Mouse (Mus musculus): ENCODE measurements around the gene Ano2.

The Ano2 gene

GRCm38 (mm10) chr6:125747322-125747930 is 57.2 kb downstream of the Ano2 start:
- DNase-seq = no peak

DNA sequence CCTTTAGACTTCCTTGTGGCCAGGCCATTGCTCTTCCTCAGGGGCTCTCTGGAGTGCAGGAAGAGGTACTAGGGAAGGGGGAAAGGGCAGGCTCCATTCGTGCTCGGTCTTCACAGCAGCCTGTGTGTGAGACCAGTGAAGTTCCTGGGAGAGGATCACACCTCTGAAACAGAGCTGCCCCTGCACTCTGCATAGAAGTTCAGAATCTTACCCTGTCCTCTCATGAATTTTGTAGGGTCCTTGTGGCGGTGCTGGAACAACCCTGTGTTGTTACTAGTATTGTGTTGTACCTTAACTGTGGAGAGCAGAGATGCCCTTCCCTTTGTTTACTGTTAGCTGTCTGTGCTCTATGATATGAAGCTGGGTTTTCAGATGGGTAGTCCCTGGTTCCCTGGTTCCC is 58.4 kb downstream of the Ano2 start:
- DNase-seq = no peak

- no peak for DNase-seq
Measured at GRCm38 (mm10) chr6:125762851-125763519, 72.8 kb downstream of the Ano2 start.

GRCm38 (mm10) chr6:125773256-125773655 is 83.0 kb downstream of the Ano2 start:
- no peak for DNase-seq

DNA sequence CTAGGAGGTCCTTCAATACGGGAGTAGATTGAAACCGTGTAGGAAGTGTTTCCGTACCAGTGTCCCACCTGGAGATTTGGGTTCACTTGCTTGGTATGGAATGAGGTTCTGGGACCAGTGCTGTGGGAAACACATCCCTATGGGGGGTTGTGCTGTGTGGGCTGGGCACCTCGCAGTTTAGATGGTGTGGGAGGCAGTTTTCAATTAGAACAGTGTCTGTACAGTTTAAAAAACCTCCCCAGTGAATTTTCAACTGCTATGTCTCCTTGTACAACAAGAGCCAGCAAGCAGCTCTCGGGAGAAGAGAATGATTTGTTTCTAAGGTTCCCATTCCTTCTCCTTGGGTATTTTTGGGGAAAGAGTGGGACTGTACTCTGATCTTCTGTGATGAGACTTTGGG is 86.1 kb downstream of the Ano2 start:
- DNase-seq = no peak

DNA sequence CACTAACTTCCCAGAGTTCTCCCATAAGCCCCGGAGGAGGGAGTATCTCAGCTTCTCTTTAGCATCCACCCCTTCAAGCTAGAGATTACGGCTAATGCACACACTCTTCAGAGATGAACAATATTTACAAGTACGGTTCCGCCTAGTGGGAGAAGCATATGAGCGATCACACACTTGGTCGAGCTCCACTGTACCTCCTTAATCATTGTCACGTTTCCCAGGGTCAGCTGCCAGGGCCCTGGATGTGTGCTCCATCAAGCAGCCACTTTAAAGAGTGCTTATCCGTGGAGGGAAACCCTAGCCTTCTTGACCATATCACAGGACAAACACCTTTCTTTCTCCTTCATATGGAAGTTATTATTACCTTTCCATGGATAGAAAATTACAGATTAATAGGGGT is 112.7 kb downstream of the Ano2 start:
- peak; percentile 34 for DNase-seq

DNA sequence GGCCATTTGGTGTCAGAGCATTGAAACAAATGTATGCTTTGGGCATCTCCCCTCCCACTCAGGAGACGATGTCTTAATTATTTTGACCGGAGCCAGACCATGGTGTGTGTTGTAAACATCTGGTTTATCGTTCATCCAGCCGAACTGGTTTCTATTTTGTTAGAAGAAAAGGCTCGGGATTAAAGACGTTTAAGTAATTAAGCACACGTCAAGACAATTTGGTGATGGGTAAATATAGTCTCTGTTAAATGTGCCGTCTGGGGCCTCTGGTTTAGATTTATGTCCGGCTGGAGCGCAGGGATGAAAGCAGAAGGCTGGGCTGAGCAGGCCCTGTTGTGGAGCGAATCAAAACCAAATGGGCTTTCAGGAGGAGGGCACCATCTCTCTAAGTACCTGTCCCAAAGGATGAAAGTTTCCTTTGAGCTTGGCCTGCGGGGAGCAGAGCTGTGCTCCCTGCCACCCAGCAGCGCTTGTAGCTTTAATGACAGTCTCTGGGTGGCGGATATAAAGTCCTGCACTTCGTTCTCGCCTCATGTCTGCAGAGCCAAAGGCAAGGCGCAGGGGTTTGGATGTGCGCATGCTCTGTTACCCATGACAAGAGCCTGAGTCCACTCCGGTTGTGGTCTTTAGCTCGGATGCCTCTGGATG is 113.3 kb downstream of the Ano2 start:
- peak; percentile 76 for DNase-seq

GRCm38 (mm10) chr6:125808996-125809649 is 118.9 kb downstream of the Ano2 start:
- no peak for DNase-seq

- DNase-seq = no peak
Measured at GRCm38 (mm10) chr6:125811395-125811794, 121.2 kb downstream of the Ano2 start.

- no peak for DNase-seq
Measured at GRCm38 (mm10) chr6:125838121-125838520, 147.9 kb downstream of the Ano2 start.

DNA sequence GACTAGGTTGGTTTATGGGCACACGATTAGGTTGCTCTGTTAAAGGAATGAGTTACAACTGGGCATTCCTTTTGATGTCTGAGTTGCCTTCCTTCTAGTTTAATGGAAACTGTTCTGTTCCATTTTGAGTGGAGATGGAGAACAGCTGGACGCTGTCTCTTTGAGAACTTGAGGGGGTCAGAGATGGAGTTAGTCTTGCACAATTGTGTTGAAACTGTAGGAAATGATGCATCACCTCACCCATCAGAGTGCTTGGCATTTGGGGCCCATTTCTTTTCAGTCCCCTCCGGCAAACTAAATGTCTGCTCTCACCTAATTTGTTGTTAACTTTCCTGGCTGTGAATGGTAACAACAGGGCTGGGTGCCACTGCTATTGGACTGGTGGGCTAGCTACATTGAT is 151.1 kb downstream of the Ano2 start:
- no peak for DNase-seq

DNA sequence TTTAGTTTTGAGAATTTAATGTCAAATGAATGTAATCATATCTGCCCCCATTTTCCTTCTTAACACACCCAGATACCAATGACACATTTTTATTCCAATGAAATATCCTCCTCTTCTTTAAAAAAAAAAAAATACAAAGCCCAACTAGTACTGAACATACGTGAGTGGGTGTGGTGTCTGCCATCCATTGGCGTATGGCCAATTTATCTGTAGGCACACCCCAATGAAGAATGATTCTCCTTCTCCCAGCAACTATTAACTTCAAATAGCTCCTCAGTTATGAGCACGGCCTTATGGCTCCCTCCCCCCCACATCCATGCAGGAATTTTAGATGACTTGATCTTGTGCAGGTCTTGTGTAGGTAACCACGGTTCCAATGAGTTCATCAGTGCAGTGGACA is 161.0 kb downstream of the Ano2 start:
- DNase-seq = no peak

- DNase-seq = no peak
Measured at GRCm38 (mm10) chr6:125858294-125858693, 168.1 kb downstream of the Ano2 start.

- DNase-seq = peak; percentile 57
Measured at GRCm38 (mm10) chr6:125868516-125868915, 178.3 kb downstream of the Ano2 start.

DNA sequence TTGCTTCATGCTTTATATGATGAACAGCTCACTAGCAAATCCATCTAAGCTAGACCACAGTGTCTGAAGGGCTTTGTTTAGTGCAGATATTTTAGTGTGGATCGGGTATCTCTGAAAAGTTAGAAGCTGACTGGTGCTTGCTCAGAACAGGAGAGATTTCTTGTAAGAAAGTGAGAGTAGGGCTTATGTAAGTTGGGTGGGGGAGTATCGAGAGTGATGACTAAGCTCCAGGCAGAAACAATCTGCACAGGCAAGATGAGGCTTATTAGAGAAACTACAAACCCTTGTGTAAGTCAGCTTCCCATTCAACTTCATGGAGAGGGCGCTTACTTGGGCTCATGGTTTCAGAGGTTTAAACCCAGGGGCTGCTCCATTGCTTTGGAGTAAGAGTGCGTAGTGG is 181.3 kb downstream of the Ano2 start:
- DNase-seq = no peak

- DNase-seq = no peak
Measured at GRCm38 (mm10) chr6:125874742-125875141, 184.5 kb downstream of the Ano2 start.

- no peak for DNase-seq
Measured at GRCm38 (mm10) chr6:125876884-125877283, 186.7 kb downstream of the Ano2 start.

- DNase-seq = no peak
Measured at GRCm38 (mm10) chr6:125878671-125879070, 188.5 kb downstream of the Ano2 start.

DNA sequence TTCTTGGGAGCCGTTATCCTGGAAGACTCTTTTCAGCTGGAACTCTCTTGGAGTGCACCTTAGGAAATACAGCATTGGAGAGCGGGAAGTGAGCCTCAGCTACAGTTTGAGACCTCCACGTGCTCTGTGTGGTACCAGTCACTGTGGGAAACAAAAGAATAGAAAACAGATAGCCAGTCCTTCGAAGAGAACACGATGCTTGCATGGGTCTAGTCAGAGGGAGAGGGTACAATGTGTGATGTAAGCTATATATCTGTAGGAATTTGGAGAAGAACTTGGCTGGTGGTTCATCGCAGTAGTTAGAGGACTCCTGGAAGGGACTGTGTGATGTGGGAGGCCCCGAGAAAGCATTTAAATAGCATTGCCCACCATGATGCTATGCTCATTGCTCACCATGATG is 189.1 kb downstream of the Ano2 start:
- DNase-seq = no peak

- no peak for DNase-seq
Measured at GRCm38 (mm10) chr6:125888596-125888995, 198.4 kb downstream of the Ano2 start.

DNA sequence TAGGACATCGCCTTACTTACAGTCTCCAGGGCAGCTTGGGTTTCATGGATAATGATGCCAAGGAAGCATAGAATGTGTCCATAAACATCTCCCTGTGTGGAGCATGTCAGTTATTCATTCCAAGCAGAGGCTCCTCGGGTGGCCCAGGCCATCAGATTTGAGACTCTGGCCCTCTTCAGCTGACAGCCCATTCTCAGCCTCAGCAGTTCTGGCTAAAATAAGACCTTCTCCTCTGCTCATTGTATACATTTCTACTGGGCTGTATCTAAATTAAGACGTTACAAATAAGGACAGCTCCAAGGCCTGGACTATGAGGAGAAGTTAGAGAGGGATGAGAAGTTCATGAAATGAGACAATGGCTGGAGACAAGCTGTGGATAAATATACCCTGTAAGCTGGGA is 204.1 kb downstream of the Ano2 start:
- no peak for DNase-seq

- DNase-seq = no peak
Measured at GRCm38 (mm10) chr6:125914446-125914845, 224.2 kb downstream of the Ano2 start.

- DNase-seq = no peak
Measured at GRCm38 (mm10) chr6:125922746-125923145, 232.5 kb downstream of the Ano2 start.

- DNase-seq = peak; percentile 14
Measured at GRCm38 (mm10) chr6:125924979-125925378, 234.8 kb downstream of the Ano2 start.

Data from retina, postnatal 1 day (tissue).